Mouse (Mus musculus): ENCODE results near the gene Trpv4.
A peak's percentile ranks its signal among the peaks of the same experiment; 100 is the strongest.

The Trpv4 gene

DNA sequence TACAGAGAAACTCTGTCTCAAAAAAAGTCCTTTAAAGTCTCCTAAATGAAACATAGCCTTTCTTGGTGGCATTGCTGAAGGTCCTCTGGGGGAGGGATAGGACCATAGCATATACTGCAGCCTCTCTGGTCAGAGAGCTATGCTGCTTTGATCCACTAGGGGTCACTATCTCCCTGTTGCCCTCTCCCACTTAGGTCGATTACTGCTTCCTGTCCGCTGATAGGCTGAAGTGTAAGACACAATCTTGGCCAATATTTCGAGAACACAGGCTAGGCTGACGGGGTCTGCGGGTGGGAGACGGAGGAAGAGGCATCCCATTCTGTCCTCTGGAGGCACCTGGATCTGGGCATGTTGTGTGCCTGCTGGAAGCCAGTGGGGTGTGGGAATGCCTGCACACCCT, 37.9 kb downstream of the Trpv4 start:
- peak; percentile 80 for DNase-seq (ENCODE audit: low read depth, low spot score)

GRCm38 (mm10) chr5:114618851-114619250, 39.4 kb downstream of the Trpv4 start:
- DNase-seq (ENCODE audit: low read depth, low spot score) = peak; percentile 91

DNA sequence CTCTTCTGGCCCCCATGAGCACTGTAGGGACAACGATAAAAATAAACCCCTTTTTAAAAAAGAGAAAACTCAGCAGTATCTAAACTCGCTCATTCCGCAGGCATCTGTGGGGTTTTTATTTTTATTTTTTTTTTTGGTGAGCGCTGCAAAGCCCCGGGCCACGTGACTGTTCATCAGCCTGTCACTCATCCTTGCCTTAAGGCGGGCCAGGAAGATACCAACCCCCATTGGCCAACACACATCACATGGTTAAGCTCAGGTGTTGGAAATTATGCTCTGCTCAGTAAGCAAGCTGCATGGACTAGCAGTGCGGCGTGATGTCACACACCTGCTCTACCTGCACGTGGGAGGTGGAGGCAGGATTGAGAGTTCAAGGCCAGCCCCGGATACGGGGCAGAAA, 40.4 kb downstream of the Trpv4 start:
- peak; percentile 80 for DNase-seq (ENCODE audit: low read depth, low spot score)

DNA sequence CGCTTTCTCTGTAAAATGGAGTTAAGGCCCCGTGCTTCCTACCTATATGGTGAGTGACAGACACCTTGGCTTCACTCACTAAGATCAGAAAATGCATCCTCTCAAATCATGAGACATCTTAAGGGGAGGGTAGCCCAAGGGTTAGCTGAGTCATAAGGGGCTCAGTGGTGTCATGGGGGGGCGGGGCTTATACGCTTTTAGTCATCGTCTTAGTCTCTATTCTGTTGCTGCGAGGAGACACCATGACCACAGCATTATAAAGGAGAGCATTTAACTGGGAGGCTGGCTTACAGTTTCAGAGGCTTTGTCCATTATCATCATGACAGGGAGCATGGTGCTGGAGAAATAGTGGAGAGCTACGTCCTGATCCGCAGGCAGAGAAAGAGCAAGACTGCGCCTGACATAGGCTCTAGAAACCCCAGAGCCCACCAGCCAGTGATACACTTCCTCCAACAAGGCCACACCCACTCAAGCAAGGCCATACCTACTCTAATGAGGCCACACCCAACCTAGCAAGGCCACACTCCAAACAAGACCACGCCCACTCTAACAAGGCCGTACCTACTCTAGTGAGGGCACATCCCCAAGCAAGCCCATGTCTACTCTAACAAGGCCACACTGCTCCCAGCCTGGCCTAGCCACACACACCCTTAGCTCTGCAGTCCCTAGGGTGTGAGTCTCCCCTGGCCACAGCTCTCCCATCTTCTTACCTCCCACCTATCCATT, 41.7 kb downstream of the Trpv4 start:
- DNase-seq (ENCODE audit: low read depth, low spot score) = peak; percentile 94

DNA sequence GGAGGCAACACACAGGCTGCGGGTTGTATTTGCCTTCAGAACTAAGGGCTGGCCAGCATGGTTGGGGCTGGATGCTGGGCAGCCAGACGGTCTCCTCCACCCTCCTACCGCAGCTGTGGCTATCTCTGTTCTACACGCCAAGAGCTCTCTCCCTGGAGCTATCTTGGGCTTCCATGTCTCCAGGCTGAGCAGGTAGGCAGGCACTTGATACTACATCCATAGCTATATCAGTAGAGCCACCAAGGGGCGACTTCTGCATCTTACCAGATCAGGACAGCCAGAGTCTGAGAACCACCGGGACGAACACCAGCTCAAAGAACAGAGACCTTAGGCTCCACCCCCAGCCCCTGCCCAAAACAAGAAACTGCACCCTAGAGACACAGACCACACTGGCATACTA, 43.4 kb downstream of the Trpv4 start:
- no peak for DNase-seq (ENCODE audit: low read depth, low spot score)

- peak; percentile 82 for DNase-seq (ENCODE audit: low read depth, low spot score)
Measured at GRCm38 (mm10) chr5:114611968-114612608, 46.1 kb downstream of the Trpv4 start.

DNA sequence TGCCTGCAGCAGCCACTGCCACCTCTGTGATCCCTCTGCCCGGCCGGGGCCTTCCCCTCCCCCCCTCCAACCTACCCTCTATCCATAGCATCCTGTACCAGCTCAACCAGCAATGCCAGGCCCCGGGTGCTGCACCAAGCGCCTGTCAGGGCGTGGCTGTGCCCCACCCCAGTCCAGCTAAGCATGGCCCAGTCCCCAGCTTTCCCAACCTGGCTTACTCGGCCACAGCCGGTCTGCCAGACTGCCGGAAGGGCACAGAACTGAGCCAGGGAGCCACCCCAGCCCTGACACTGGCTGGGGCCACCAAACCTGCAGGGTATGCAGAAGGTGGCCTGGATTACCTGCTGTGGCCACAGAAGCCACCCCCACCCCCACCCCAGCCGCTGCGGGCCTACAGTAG, 47.0 kb downstream of the Trpv4 start:
- no peak for DNase-seq (ENCODE audit: low read depth, low spot score)

- DNase-seq (ENCODE audit: low read depth, low spot score) = peak; percentile 75
Measured at GRCm38 (mm10) chr5:114608516-114608915, 49.7 kb downstream of the Trpv4 start.

GRCm38 (mm10) chr5:114607651-114608050, 50.6 kb downstream of the Trpv4 start:
- DNase-seq (ENCODE audit: low read depth, low spot score) = no peak

DNA sequence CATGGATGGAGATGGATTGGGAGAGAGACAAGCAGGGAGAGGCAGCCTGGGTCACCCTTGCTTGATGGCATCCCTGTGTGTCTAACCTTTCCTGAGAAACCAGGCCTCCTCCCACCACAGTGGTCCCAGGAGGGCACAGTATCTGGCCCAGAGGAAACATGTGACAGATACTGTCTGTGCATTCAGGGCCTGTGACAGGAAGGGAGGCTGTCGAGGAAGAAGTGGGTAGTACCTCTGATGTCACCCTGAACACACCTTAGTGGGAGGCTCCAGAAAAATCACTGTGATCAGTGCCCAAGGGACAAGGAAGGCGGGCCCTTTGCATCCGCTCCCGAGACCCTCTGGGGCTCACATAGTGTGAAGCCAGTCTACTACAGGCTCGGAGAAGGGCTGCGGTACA, 52.2 kb downstream of the Trpv4 start:
- no peak for DNase-seq (ENCODE audit: low read depth, low spot score)

GRCm38 (mm10) chr5:114604781-114605290, 53.4 kb downstream of the Trpv4 start:
- DNase-seq (ENCODE audit: low read depth, low spot score) = peak; percentile 51

- peak; percentile 59 for DNase-seq (ENCODE audit: low read depth, low spot score)
Measured at GRCm38 (mm10) chr5:114603975-114604374, 54.2 kb downstream of the Trpv4 start.

GRCm38 (mm10) chr5:114602012-114602411, 56.2 kb downstream of the Trpv4 start:
- no peak for DNase-seq (ENCODE audit: low read depth, low spot score)

DNA sequence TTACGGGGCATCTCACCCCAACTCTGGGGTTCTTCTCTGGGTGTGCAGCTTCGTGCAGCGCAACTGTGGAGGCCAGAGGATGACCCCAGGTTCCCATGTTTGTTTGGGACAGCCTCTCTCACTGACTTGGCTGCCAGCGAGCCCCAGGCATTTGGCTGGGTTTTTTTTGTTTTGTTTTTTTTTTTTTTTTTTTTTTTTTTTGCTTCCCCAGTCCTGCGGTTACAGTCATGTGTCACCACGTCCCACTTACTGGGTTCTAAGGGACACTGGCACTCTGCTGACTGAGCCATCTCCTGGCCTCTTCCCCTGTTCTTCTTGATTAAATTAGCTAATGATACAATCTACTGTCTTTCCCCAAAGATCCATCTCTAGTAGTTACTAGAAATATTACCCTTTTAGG, 60.6 kb downstream of the Trpv4 start:
- DNase-seq (ENCODE audit: low read depth, low spot score) = no peak

- DNase-seq (ENCODE audit: low read depth, low spot score) = no peak
Measured at GRCm38 (mm10) chr5:114597222-114597621, 61.0 kb downstream of the Trpv4 start.

DNA sequence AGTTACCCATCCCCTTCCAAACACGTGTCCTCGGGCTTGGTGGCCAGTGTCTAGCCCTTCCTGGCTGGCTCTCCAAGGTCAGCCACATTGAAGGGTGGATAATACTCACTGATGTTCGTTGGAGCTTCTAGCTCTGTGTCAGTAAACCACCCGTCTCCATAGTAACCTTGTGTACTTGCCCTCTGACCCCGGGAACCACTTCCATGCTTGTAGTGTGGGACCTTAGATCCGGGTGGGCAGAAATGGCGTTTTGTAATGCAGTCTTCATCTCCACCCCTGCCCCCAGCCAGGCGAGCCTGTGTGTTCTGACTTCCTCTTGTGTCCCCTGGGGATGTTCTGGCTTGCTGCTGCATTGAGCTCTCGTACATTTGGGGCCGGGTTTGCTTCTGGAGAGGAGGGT, 61.6 kb downstream of the Trpv4 start:
- peak; percentile 62 for DNase-seq (ENCODE audit: low read depth, low spot score)

- DNase-seq (ENCODE audit: low read depth, low spot score) = no peak
Measured at GRCm38 (mm10) chr5:114594741-114595241, 63.4 kb downstream of the Trpv4 start.

- no peak for DNase-seq (ENCODE audit: low read depth, low spot score)
Measured at GRCm38 (mm10) chr5:114593949-114594348, 64.3 kb downstream of the Trpv4 start.

DNA sequence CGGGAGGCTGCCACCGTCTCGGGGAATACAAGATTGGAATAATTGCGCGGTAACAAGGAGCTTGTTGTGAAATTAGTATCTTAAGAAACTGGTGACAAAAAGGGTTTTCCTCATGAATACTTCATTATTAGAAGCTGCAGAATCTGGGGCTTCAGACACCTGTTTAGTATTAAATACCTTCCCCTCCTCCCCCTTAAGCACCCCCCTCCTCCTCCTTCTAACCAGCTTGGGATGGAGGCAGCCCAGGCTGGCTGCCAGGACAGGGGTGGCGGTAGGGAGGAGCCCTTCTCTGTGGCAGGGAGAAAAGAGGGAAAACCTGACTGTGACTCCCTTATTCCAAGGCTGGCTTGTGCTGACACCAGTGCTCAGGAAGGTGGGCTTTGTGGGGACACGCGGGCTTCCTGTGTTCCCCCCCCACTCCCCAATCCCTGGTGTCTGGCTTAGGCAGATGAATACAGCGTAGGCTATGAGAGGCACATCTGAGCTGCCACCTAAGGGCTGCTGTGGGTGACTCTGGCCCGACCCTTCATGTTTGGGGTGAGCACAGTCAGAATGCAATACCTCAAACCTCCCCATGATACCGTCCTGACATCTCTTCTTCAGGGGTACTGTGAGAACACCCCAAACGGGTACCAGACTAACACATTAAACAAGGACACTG, 64.9 kb downstream of the Trpv4 start:
- no peak for DNase-seq (ENCODE audit: low read depth, low spot score)

DNA sequence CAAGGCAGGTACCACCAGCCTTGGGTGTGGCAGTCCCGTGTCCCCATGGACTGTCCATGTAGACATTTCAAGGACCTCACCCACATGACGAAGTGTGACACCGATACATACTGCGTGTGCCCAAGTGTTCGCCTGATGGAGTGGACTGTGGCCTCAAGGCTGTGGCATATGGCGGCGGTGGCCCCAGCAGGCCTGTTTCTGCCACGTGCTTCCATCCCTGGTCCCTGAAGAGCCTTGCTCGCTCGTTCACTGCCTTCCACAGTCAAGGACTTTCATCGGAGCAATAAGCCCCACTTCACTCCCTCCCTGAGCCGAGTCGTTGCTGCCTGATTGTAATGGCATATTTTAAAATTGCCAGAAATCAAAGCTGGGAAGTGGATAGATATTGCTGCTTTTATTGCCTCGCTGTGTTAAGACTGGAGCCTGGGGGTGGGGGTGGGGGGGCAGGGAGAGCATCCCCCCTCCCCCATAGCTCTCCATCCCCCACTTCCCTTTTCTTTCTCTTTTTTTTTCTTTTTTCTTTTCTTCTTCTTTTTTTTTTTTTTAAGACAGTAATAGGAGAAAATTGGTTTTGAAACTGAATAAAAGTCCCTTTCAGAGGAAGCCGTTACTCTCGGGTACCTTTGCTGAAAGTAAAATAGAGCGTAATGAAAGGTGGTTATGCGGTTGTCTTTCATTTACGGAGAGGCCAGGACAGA, 65.6 kb downstream of the Trpv4 start:
- DNase-seq (ENCODE audit: low read depth, low spot score) = no peak

DNA sequence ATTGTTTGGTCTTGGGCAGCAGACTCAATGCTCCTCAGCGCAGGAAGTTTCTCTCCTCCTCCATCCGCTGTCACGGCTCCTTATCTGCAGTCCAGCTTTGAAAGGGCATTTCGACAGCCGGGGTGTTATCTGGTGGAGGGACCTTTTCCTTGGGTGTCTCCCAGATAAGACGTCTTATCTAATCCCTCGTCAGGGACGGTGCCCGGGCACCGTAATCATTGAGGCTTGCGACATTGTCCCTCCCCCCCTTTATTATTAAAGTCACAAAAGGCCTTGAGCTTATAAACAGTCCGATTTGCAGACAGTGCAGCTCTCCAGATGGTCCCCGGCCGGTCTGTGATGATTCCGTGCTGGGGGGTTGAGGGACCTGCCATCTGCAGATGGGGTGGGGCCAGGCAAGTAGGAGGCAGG, 67.1 kb downstream of the Trpv4 start:
- no peak for DNase-seq (ENCODE audit: low read depth, low spot score)
